Mouse (Mus musculus) testis, adult 2 months (tissue): ENCODE data around the gene Canx.

Experiments
- CTCF ChIP-seq: fragments of 200-500 bp; IDR thresholded peaks from 2 replicates; pipeline ENCODE4 v1.5.1; 2012; ENCODE audit warnings: low read depth, mild to moderate bottlenecking, inconsistent platforms, low read length, moderate library complexity; ENCODE audit not compliant: control insufficient read depth, insufficient read depth, insufficient replicate concordance
- POLR2A ChIP-seq: fragments of 200-500 bp; IDR thresholded peaks from 2 replicates; pipeline ENCODE4 v1.6.1; 2012; ENCODE audit warnings: low read depth, mild to moderate bottlenecking, inconsistent platforms, low read length, moderate library complexity; ENCODE audit not compliant: control insufficient read depth

DNA sequence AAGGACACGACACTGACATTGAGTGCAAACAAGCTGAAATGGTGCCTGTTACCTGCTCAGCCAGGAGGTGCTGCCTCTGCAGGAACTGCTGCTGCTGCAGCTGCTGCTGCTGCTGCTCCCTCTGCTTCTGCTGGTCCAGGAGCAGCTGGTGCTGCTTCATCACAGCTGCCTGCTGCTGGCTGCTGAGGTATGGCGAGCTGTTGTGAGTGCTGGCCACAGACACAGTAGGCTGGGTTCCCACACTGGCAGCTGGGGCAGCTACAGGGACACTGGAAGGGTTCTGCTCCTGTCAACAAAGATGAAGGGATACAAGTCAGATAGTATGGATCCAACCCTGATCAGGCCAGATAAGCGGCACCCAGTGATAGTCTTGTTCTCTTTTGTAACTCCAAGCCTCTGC lies 62.3 kb downstream of the Canx start:
- TF ChIP-seq CTCF (no peak), POLR2A (no peak)
